Mouse (Mus musculus) forebrain, postnatal 0 days (tissue): Measurements from ENCODE around the gene Nhlh1. TPM values are rescaled to one million over a fixed set of nuclear protein-coding genes. Genes with fewer than 3 reads are reported as not detected.
A peak's percentile ranks its signal among the peaks of the same experiment; 100 is the strongest.

ENCODE experiments used
- ATAC-seq: fragments of 200-750 bp; cut with Nextera tagmentation; 2 replicates; pipeline ENCODE4 v1.8.0; 2017; ENCODE audit warnings: mild to moderate bottlenecking, moderate library complexity
- DNase-seq: peaks from one replicate; pipeline ENCODE4 v3.0.0-alpha.2; 2015
- H3K27ac ChIP-seq: fragments of 300-500 bp; sonication (generic); 2 replicates; pipeline ENCODE4 v1.5.1; 2014; ENCODE audit warnings: low read depth, mild to moderate bottlenecking, antibody characterized with exemption, low read length, moderate library complexity, mixed read lengths
- H3K27me3 ChIP-seq: fragments of 300-500 bp; sonication (generic); 2 replicates; pipeline ENCODE4 v1.6.1; 2014; ENCODE audit warnings: mild to moderate bottlenecking, low read length, mixed read lengths; ENCODE audit not compliant: insufficient read depth
- H3K36me3 ChIP-seq: fragments of 300-500 bp; sonication (generic); 2 replicates; pipeline ENCODE4 v1.6.1; 2014; ENCODE audit warnings: mild to moderate bottlenecking, moderate library complexity; ENCODE audit not compliant: insufficient read depth
- H3K4me1 ChIP-seq: fragments of 300-500 bp; sonication (generic); 2 replicates; pipeline ENCODE4 v1.6.1; 2014; ENCODE audit warnings: antibody characterized with exemption; ENCODE audit not compliant: insufficient read depth
- H3K4me2 ChIP-seq: fragments of 300-500 bp; sonication (generic); 2 replicates; pipeline ENCODE4 v1.6.1; 2014; ENCODE audit warnings: low read depth, mild to moderate bottlenecking, moderate library complexity
- H3K4me3 ChIP-seq: fragments of 300-500 bp; sonication (generic); 2 replicates; pipeline ENCODE4 v1.5.1; 2014; ENCODE audit warnings: low read depth, low read length, mixed read lengths
- H3K9ac ChIP-seq: fragments of 300-500 bp; sonication (generic); 2 replicates; pipeline ENCODE4 v1.6.1; 2014; ENCODE audit warnings: mild to moderate bottlenecking
- H3K9me3 ChIP-seq: fragments of 300-500 bp; sonication (generic); 2 replicates; pipeline ENCODE4 v1.6.1; 2016; ENCODE audit warnings: low read length
- CTCF ChIP-seq: sonication (generic); IDR thresholded peaks from 2 replicates; pipeline ENCODE4 v1.5.1; 2016; ENCODE audit warnings: antibody characterized with exemption, control low read depth, low read depth
- WGBS: fragments of 180-500 bp; shearing (Covaris S2); extraction: QIAGEN DNeasy Blood & Tissue Kit; methylation state at CpG from one replicate; pipeline ENCODE4 v1.1.7; 2014; 5-methylcytosine and 5-hydroxymethylcytosine counted together
- polyA plus RNA-seq: library from polyadenylated mRNA; unstranded; fragments of >200 nt; fragmentation: Nextera tagmentation; extraction: Ambion mirVana; gene quantifications from 2 replicates; pipeline ENCODE4 v1.2.1, GENCODE M21; 2015
- total RNA-seq: library from RNA; depleted of rRNA; stranded (reverse); fragments of >200 nt; gene quantifications from 2 replicates; pipeline ENCODE4 v1.2.3, GENCODE M21; 2014

The Nhlh1 gene
- total and polyA plus RNA-seq, 2 experiments from 2014 or later, result 0.47 to 0.95 TPM

DNA sequence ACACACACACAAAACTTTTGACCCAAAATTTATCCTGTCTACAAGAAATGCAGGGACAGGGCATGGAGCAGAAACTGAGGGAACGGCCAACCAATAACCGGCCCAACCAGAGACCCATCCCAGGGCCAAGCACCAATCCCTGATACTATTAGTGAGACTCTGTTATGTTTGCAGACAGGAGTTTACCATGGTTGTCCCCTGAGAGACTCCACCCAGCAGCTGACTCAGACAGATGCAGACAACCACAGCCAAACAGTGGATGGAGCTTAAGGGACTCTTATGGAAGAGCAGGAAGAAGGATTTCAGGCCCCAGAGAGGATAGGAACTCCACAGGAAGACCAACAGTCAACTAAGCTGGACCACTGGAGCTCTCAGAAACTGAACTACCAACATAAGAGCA, 27.5 kb downstream of the Nhlh1 start:
- Histone ChIP-seq H3K27me3 (no peaks in the 10 kb centered on the region), H3K4me2 (no peak overlapping the region), H3K9ac (no peak overlapping the region), H3K27ac (no peak overlapping the region), H3K4me3 (no peak overlapping the region), H3K36me3 (no peaks in the 10 kb centered on the region), H3K4me1 (peaks cover 19% of the 10 kb centered on the region), H3K9me3 (no peaks in the 10 kb centered on the region)
- WGBS, result 95% methylated on average over 2 of the region's 2 CpGs
- DNase-seq (no peak), ATAC-seq (no peak)
- no peak for TF ChIP-seq CTCF

GRCm38 (mm10) chr1:172028394-172029275, 28.7 kb downstream of the Nhlh1 start, which contains the start of gene Vangl2:
Vangl2 (minus strand) TSS chr1:172028444.
- Histone ChIP-seq H3K27ac (peak within 1 kb of the TSS; percentile 97), H3K27me3 (no peaks in the 10 kb centered on the region), H3K36me3 (no peaks in the 10 kb centered on the region), H3K4me2 (peak within 1 kb of the TSS; percentile 73), H3K4me1 (peaks cover 31% of the 10 kb centered on the region), H3K9ac (peak within 1 kb of the TSS; percentile 98), H3K4me3 (peak within 1 kb of the TSS; percentile 97), H3K9me3 (no peaks in the 10 kb centered on the region)
- no peak for TF ChIP-seq CTCF
- no peak for DNase-seq
- ATAC-seq, result no peak
- WGBS, result 16% methylated on average over 21 of the region's 21 CpGs

DNA sequence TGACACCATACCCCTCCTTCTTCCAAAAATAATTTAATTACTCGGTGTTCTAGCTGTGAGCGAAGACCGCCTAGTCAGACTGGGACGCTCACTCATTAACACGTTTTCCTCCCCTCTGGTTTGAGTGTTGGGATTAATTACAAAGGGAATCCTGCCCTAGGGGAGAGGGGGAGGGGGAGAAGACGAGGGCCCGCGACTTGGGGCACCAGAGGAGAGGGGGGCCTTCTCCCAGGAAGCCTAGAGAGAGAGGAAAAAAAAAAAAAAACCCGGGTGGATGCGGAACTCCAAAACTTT, 29.6 kb downstream of the Nhlh1 start:
- peak overlapping the region; percentile 73 for H3K4me2 ChIP-seq
- no peak for DNase-seq
- no peaks in the 10 kb centered on the region for H3K9me3 ChIP-seq
- no peaks in the 10 kb centered on the region for H3K27me3 ChIP-seq
- H3K4me3 ChIP-seq, result peak overlapping the region; percentile 97
- peak overlapping the region; percentile 97 for H3K27ac ChIP-seq
- peaks cover 34% of the 10 kb centered on the region for H3K4me1 ChIP-seq
- WGBS, result 6% methylated on average over 10 of the region's 10 CpGs
- no peak for TF ChIP-seq CTCF
- peak overlapping the region; percentile 98 for H3K9ac ChIP-seq
- peak; percentile 23 for ATAC-seq
- no peaks in the 10 kb centered on the region for H3K36me3 ChIP-seq

- TF ChIP-seq CTCF, result no peak
- Histone ChIP-seq H3K27ac (peak overlapping the region; percentile 97), H3K27me3 (no peaks in the 10 kb centered on the region), H3K9ac (peak overlapping the region; percentile 98), H3K4me2 (peak overlapping the region; percentile 73), H3K4me3 (peak overlapping the region; percentile 97), H3K36me3 (no peaks in the 10 kb centered on the region), H3K9me3 (no peaks in the 10 kb centered on the region), H3K4me1 (peaks cover 37% of the 10 kb centered on the region)
- 3% methylated on average over 53 of the region's 54 CpGs for WGBS
- DNase-seq (peak; percentile 94), ATAC-seq (peak; percentile 82)
These were observed 30.2 kb downstream of the Nhlh1 start for GRCm38 (mm10) chr1:172027010-172027808.

GRCm38 (mm10) chr1:172026201-172026901, 31.0 kb downstream of the Nhlh1 start:
- Histone ChIP-seq H3K9ac (peak overlapping the region; percentile 98), H3K4me2 (peak overlapping the region; percentile 73), H3K27me3 (no peaks in the 10 kb centered on the region), H3K9me3 (no peaks in the 10 kb centered on the region), H3K27ac (peak overlapping the region; percentile 97), H3K4me3 (peak overlapping the region; percentile 97), H3K36me3 (no peaks in the 10 kb centered on the region), H3K4me1 (peaks cover 42% of the 10 kb centered on the region)
- WGBS, result 2% methylated on average over 23 of the region's 23 CpGs
- TF ChIP-seq CTCF, result peak; percentile 21; the same call in 1 of the 2 replicates
- ATAC-seq (peak; percentile 87), DNase-seq (peak; percentile 85)

DNA sequence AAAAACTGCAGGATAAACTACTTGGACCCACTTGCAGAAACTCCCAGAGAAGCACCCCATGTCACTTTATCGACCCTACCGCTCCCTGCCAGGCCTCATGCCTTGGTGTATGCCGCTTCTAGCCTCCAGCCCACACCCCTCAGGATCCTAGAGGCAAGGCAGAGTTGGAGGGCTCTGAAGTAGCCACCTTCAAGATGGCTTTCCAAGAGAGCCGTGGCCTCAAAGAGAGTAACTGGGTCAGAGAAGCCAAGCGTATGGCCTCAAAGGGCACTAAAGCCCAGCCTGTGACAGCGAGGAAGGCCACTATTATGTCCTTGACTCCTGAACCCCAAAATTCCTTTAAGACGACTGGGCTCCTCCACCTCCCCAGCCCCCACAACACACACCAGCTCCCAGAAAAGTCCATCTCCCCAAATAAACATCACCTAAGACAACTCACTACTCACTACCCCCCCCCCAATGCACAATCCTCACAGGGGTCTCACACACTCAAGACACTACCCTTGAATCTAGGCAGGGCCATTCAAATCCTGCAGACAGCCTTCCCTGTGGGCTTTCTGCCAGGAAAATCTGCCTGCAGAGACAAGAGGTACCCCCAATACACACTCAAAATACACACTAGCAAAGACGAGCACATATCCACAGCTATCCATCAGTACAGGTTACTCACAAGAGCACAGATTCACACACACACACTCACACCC, 32.0 kb downstream of the Nhlh1 start:
- no peak for ATAC-seq
- Histone ChIP-seq H3K9me3 (no peaks in the 10 kb centered on the region), H3K9ac (peak overlapping the region; percentile 98), H3K4me1 (peaks cover 42% of the 10 kb centered on the region), H3K36me3 (peaks cover 3% of the 10 kb centered on the region; the same call in 1 of the 2 replicates), H3K27ac (peak overlapping the region; percentile 97), H3K27me3 (no peaks in the 10 kb centered on the region), H3K4me3 (peak overlapping the region; percentile 97), H3K4me2 (peak overlapping the region; percentile 73)
- no peak for TF ChIP-seq CTCF
- DNase-seq, result peak; percentile 53
- WGBS, result 8% methylated on average over 8 of the region's 8 CpGs
